Mouse (Mus musculus) heart, adult 2 months (tissue): ENCODE measurements around the gene Gm45837.

ENCODE experiments used
- CTCF ChIP-seq: fragments of 200-600 bp; IDR thresholded peaks from 2 replicates; pipeline ENCODE4 v1.8.1; 2022; ENCODE audit warnings: antibody characterized with exemption, mild to moderate bottlenecking, moderate library complexity
- EP300 ChIP-seq: fragments of 200-500 bp; IDR thresholded peaks from 2 replicates; pipeline ENCODE4 v1.6.1; 2011; ENCODE audit warnings: low read depth, low read length, control low read depth; ENCODE audit not compliant: insufficient read depth
- POLR2A ChIP-seq: fragments of 200-500 bp; IDR thresholded peaks from 2 replicates; pipeline ENCODE4 v1.6.1; 2011; ENCODE audit warnings: mild to moderate bottlenecking, low read depth, low read length, control low read depth; ENCODE audit not compliant: insufficient read depth

DNA sequence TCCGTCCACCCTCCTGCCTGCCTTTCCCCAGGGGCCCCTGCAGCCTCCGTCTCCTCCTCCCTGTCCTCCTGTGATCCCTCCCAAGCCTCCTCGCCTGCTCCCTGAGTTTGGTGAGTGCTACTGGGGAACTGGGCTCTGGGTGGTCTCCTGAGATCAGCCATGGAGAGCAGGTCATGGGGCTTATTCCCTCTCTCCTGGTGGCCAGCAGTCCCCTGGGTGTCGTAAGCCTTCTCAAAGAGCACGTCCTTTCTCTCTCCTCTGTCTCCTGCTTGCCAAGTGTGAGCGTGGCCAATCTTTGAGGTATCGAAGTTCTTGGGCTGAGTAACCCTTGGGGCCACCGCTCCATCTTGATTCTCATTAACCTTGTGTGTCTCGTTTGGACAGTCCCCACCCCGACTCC is 25.8 kb upstream of the Gm45837 start:
- no peak for TF ChIP-seq CTCF
- no peak for TF ChIP-seq POLR2A
- TF ChIP-seq EP300 = no peak
